Mouse (Mus musculus): ENCODE measurements at regions not wholly inside any gene's neighbourhood (a gene's known extent, or its start where the extent isn't known, plus 50 kb on each side); places are given as distances from the start of the nearest gene placed in this dataset.

- no peak overlapping the region for H3K9ac ChIP-seq (ENCODE audit: insufficient read depth, low read depth)
- H3K79me2 ChIP-seq (replicated peaks; ENCODE audit: control insufficient read depth, extremely low read depth, insufficient read depth, poor library complexity, severe bottlenecking), result no peaks in the 10 kb centered on the region
- dilution Hi-C loops (cut with MboI; ENCODE audit: extremely low pct_ligation_motif_present, extremely low pct_unique_long_range_greater_than_20kb, low sequenced_read_pairs) (no loop called here), in situ Hi-C loops (cut with MboI; ENCODE audit: low pct_ligation_motif_present, low pct_unique_long_range_greater_than_20kb, low sequenced_read_pairs) (no loop called here)
- no peak overlapping the region for H3K4me3 ChIP-seq (replicated peaks in 1 of 3; ENCODE audit: low read depth in 2 of 3, low read length in 2 of 3, poor library complexity in 1 of 3)
- H3K4me2 ChIP-seq (ENCODE audit: insufficient read depth, low read depth, poor library complexity, severe bottlenecking), result no peak overlapping the region
- H3K9me3 ChIP-seq (replicated peaks; ENCODE audit: low read length), result peaks cover 7% of the 10 kb centered on the region
- peaks cover 0 to 7% of the 10 kb centered on the region in 2 experiments; a peak in 1 of 4 replicates for H3K4me1 ChIP-seq (ENCODE audit: control insufficient read depth in 1 of 2, insufficient read depth in 2 of 2)
- no peak for DNase-seq (ENCODE audit: extremely low read depth)
- H3K27ac ChIP-seq (ENCODE audit: insufficient read depth, low read depth), result no peak overlapping the region
- H3K27me3 ChIP-seq (replicated peaks), result no peaks in the 10 kb centered on the region
- TF ChIP-seq RCOR1 (conservative IDR thresholded peaks at IDR 0.05; ENCODE audit: low read depth, low read length) (no peak), PAX5 (IDR thresholded peaks at IDR 0.05; ENCODE audit: low read length) (no peak), MYC (IDR thresholded peaks at IDR 0.05; ENCODE audit: low read depth, low read length) (no peak), ZKSCAN1 (IDR thresholded peaks at IDR 0.05; ENCODE audit: borderline replicate concordance, low read depth, low read length) (peak; percentile 73), CTCF (conservative IDR thresholded peaks at IDR 0.05 in 1 of 2, IDR thresholded peaks at IDR 0.05 in 1 of 2; ENCODE audit: low read depth in 2 of 2, low read length in 2 of 2) (no peak), TBP (conservative IDR thresholded peaks at IDR 0.05; ENCODE audit: low read depth, low read length) (no peak), KAT2A (IDR thresholded peaks at IDR 0.05; ENCODE audit: insufficient replicate concordance, low read length) (no peak), NRF1 (IDR thresholded peaks at IDR 0.05; ENCODE audit: low read depth, low read length) (no peak)
- H3K36me3 ChIP-seq (replicated peaks in 1 of 2; ENCODE audit: control insufficient read depth in 1 of 2, insufficient read depth in 1 of 2, low read length in 1 of 2), result no peaks in the 10 kb centered on the region
Measured at GRCm38 (mm10) chr10:118004362-118004958, 137.2 kb upstream of the Mdm1 start.

GRCm38 (mm10) chr10:118006827-118007550 is 134.6 kb upstream of the Mdm1 start:
- Histone ChIP-seq H3K9me3 (replicated peaks; ENCODE audit: low read length) (peaks cover 14% of the 10 kb centered on the region), H3K4me3 (replicated peaks in 1 of 3; ENCODE audit: low read depth in 2 of 3, low read length in 2 of 3, poor library complexity in 1 of 3) (no peak overlapping the region), H3K36me3 (replicated peaks in 1 of 2; ENCODE audit: control insufficient read depth in 1 of 2, insufficient read depth in 1 of 2, low read length in 1 of 2) (no peaks in the 10 kb centered on the region), H3K27ac (ENCODE audit: insufficient read depth, low read depth) (no peak overlapping the region), H3K79me2 (replicated peaks; ENCODE audit: control insufficient read depth, extremely low read depth, insufficient read depth, poor library complexity, severe bottlenecking) (no peaks in the 10 kb centered on the region), H3K4me1 (ENCODE audit: control insufficient read depth in 1 of 2, insufficient read depth in 2 of 2) (peaks cover under 1 to 7% of the 10 kb centered on the region in 2 experiments; a peak in 2 of 4 replicates), H3K9ac (ENCODE audit: insufficient read depth, low read depth) (no peak overlapping the region), H3K4me2 (ENCODE audit: insufficient read depth, low read depth, poor library complexity, severe bottlenecking) (no peak overlapping the region), H3K27me3 (replicated peaks) (no peaks in the 10 kb centered on the region)
- in situ Hi-C loops (cut with MboI; ENCODE audit: low pct_ligation_motif_present, low pct_unique_long_range_greater_than_20kb, low sequenced_read_pairs) (no loop called here), dilution Hi-C loops (cut with MboI; ENCODE audit: extremely low pct_ligation_motif_present, extremely low pct_unique_long_range_greater_than_20kb, low sequenced_read_pairs) (no loop called here)
- TF ChIP-seq ZNF384 (IDR thresholded peaks at IDR 0.05; ENCODE audit: low read depth, low read length) (no peak), POLR2AphosphoS2 (IDR thresholded peaks at IDR 0.05; ENCODE audit: low read depth, low read length) (no peak), BHLHE40 (IDR thresholded peaks at IDR 0.05; ENCODE audit: low read depth, low read length) (no peak), MAX (IDR thresholded peaks at IDR 0.05; ENCODE audit: low read length) (no peak), CTCF (conservative IDR thresholded peaks at IDR 0.05 in 1 of 2, IDR thresholded peaks at IDR 0.05 in 1 of 2; ENCODE audit: low read depth in 2 of 2, low read length in 2 of 2) (no peak), E2F4 (IDR thresholded peaks at IDR 0.05; ENCODE audit: insufficient replicate concordance, low read depth, low read length) (no peak), ELF1 (IDR thresholded peaks at IDR 0.05; ENCODE audit: low read depth, low read length) (no peak), MXI1 (IDR thresholded peaks at IDR 0.05; ENCODE audit: low read depth, low read length) (no peak), CHD2 (IDR thresholded peaks at IDR 0.05; ENCODE audit: low read length) (no peak), KAT2A (IDR thresholded peaks at IDR 0.05; ENCODE audit: insufficient replicate concordance, low read length) (no peak), USF2 (conservative IDR thresholded peaks at IDR 0.05; ENCODE audit: low read depth, low read length) (no peak), GABPA (IDR thresholded peaks at IDR 0.05; ENCODE audit: insufficient replicate concordance, low read depth, low read length) (no peak)
- no peak for DNase-seq (ENCODE audit: extremely low read depth)

Measured in CH12.LX (cell line).